30 mouse cellular contexts compared by ENCODE assay signal in genomic region chr6:134434044-134434443, GRCm38 (mm10). TPM values are rescaled to one million over a fixed set of nuclear protein-coding genes. Genes with fewer than 3 reads are reported as not detected.
DNase-seq lines count a peak whose midpoint lies in the region; ATAC-seq and TF ChIP-seq lines count a peak whose summit lies in the region.
"Had no signal": no experiment of that assay in that cellular context is flagged by ENCODE, and none has a peak within 500 bp of the region (broad histone marks: within the 10 kb centered on the region; RNA-seq: fewer than 3 reads in every experiment).

No protein-coding gene starts in this region.

- DNase-seq in embryonic facial prominence, embryonic 10.5 days (ENCODE audit: low spot score): no peak
- DNase-seq in heart, adult 11 months: peak; percentile 94
- peak; percentile 61 to 62 for DNase-seq in heart, adult 9 months (ENCODE audit: low spot score in 2 of 2)
- DNase-seq in heart, postnatal 25 days (ENCODE audit: low spot score): no peak
- DNase-seq in Patski (ENCODE audit: low read depth, low spot score): peak; percentile 37
- DNase-seq in right cerebral cortex, postnatal 4 days: no peak
- DNase-seq: adrenal gland, adult 8-10 months; adrenal gland, postnatal 36 days; cerebellum, adult 18-20 months; cerebellum, adult 9-10 months; cerebellum, postnatal 14 days; gastrocnemius, postnatal 36 days; kidney, adult 11 months; kidney, adult 8-10 months had no signal

- no peak for TF ChIP-seq CTCF in Patski (IDR thresholded peaks at IDR 0.05)

- CTCF ChIA-PET in Patski (lab: Charles Lee): interaction anchor here (0.9 to 2.3 kb wide), 7 partner anchors 9 to 184 kb away, joined by 3 to 8 read pairs (median 4); no protein-coding TSS in a partner anchor

- POLR2A ChIA-PET in Patski (lab: Charles Lee): no interaction called here

- peaks cover 16% of the 10 kb centered on the region for H3K4me1 ChIP-seq in embryonic facial prominence, embryonic 12.5 days
- H3K4me1 ChIP-seq in embryonic facial prominence, embryonic 10.5 days: peaks cover 26% of the 10 kb centered on the region
- no peaks in the 10 kb centered on the region for H3K4me1 ChIP-seq in heart, embryonic 11.5 days (ENCODE audit: control insufficient read depth, insufficient read depth, low read length)
- H3K4me1 ChIP-seq: intestine, embryonic 15.5 days had no signal

- no peaks in the 10 kb centered on the region for H3K27me3 ChIP-seq in embryonic facial prominence, embryonic 12.5 days
- no peaks in the 10 kb centered on the region for H3K27me3 ChIP-seq in embryonic facial prominence, embryonic 10.5 days (replicated peaks; ENCODE audit: low read depth, poor library complexity, severe bottlenecking)
- no peaks in the 10 kb centered on the region for H3K27me3 ChIP-seq in heart, embryonic 11.5 days (ENCODE audit: control insufficient read depth, insufficient read depth, low read length)
- no peaks in the 10 kb centered on the region for H3K27me3 ChIP-seq in Patski
- H3K27me3 ChIP-seq: embryonic facial prominence, embryonic 13.5 days; forebrain, embryonic 13.5 days; heart, embryonic 15.5 days; intestine, embryonic 15.5 days; kidney, embryonic 15.5 days had no signal

- 0 out of 2 replicates have a peak overlapping the region, but pooled peaks have one; percentile 11 for H3K27ac ChIP-seq in embryonic facial prominence, embryonic 12.5 days
- no peak overlapping the region for H3K27ac ChIP-seq in embryonic facial prominence, embryonic 10.5 days (replicated peaks)
- H3K27ac ChIP-seq in heart, embryonic 11.5 days (ENCODE audit: low read depth, low read length): no peak overlapping the region
- H3K27ac ChIP-seq: embryonic facial prominence, embryonic 13.5 days; forebrain, embryonic 10.5 days; forebrain, embryonic 13.5 days; heart, adult 2 months; heart, embryonic 15.5 days; hindbrain, embryonic 10.5 days; hindbrain, embryonic 13.5 days; intestine, embryonic 15.5 days; kidney, embryonic 15.5 days had no signal

- no peak overlapping the region for H3K9ac ChIP-seq in embryonic facial prominence, embryonic 12.5 days
- no peak overlapping the region for H3K9ac ChIP-seq in heart, embryonic 11.5 days (ENCODE audit: low read depth, low read length)
- H3K9ac ChIP-seq: embryonic facial prominence, embryonic 13.5 days; forebrain, embryonic 13.5 days; heart, embryonic 15.5 days; hindbrain, embryonic 13.5 days; intestine, embryonic 15.5 days; kidney, embryonic 15.5 days had no signal

- intact Hi-C loops in heart, postnatal 25 days (cut with DNase I): no loop called here

- ATAC-seq in embryonic facial prominence, embryonic 12.5 days (ENCODE audit: insufficient number of reproducible peaks, insufficient read depth, low FRiP score, low TSS enrichment): no peak
- ATAC-seq in heart, embryonic 11.5 days (replicated peaks; ENCODE audit: insufficient number of reproducible peaks, low FRiP score, low TSS enrichment): no peak
- ATAC-seq in Patski: no peak
- ATAC-seq: activated CD4-positive, CD25-positive, alpha-beta regulatory T cell, adult 4 months; forebrain, embryonic 13.5 days; forebrain, embryonic 16.5 days; hindbrain, embryonic 16.5 days; intestine, embryonic 15.5 days had no signal

- in situ Hi-C loops in Patski (cut with MboI; ENCODE audit: low pct_unique_long_range_greater_than_20kb): loop anchor here (5.0 kb wide), 1 partner anchor 173 kb away; no protein-coding TSS in a partner anchor

- no peaks in the 10 kb centered on the region for H3K9me3 ChIP-seq in embryonic facial prominence, embryonic 12.5 days
- H3K9me3 ChIP-seq in embryonic facial prominence, embryonic 10.5 days: no peaks in the 10 kb centered on the region
- H3K9me3 ChIP-seq in heart, embryonic 11.5 days (replicated peaks; ENCODE audit: control insufficient read depth, low read length): no peaks in the 10 kb centered on the region
- H3K9me3 ChIP-seq: embryonic facial prominence, embryonic 13.5 days; forebrain, embryonic 10.5 days; forebrain, embryonic 13.5 days; heart, embryonic 15.5 days; hindbrain, embryonic 10.5 days; hindbrain, embryonic 13.5 days; intestine, embryonic 15.5 days; kidney, embryonic 15.5 days had no signal

- no peak overlapping the region for H3K4me3 ChIP-seq in embryonic facial prominence, embryonic 12.5 days
- no peak overlapping the region for H3K4me3 ChIP-seq in embryonic facial prominence, embryonic 10.5 days
- H3K4me3 ChIP-seq in heart, embryonic 11.5 days (ENCODE audit: low read depth, low read length): no peak overlapping the region
- H3K4me3 ChIP-seq: embryonic facial prominence, embryonic 13.5 days; forebrain, embryonic 10.5 days; forebrain, embryonic 13.5 days; heart, adult 2 months; heart, embryonic 15.5 days; hindbrain, embryonic 10.5 days; hindbrain, embryonic 13.5 days; intestine, embryonic 15.5 days; kidney, embryonic 15.5 days had no signal

- no peak overlapping the region for H3K4me2 ChIP-seq in embryonic facial prominence, embryonic 12.5 days (replicated peaks)
- no peak overlapping the region for H3K4me2 ChIP-seq in heart, embryonic 11.5 days
- H3K4me2 ChIP-seq: embryonic facial prominence, embryonic 13.5 days; forebrain, embryonic 13.5 days; heart, embryonic 15.5 days; hindbrain, embryonic 13.5 days; intestine, embryonic 15.5 days; kidney, embryonic 15.5 days had no signal

- 61% methylated on average over 6 of the region's 6 CpGs for WGBS in embryonic facial prominence, embryonic 12.5 days
- 80% methylated on average over 6 of the region's 6 CpGs for WGBS in embryonic facial prominence, embryonic 10.5 days
- WGBS in heart, embryonic 11.5 days (ENCODE audit: insufficient replicate concordance): 79% methylated on average over 6 of the region's 6 CpGs

- H3K36me3 ChIP-seq in embryonic facial prominence, embryonic 12.5 days: no peaks in the 10 kb centered on the region
- no peaks in the 10 kb centered on the region for H3K36me3 ChIP-seq in embryonic facial prominence, embryonic 10.5 days (replicated peaks)
- no peaks in the 10 kb centered on the region for H3K36me3 ChIP-seq in heart, embryonic 11.5 days (ENCODE audit: control insufficient read depth, insufficient read depth, low read length)
- H3K36me3 ChIP-seq: embryonic facial prominence, embryonic 13.5 days; forebrain, embryonic 10.5 days; heart, embryonic 15.5 days; hindbrain, embryonic 10.5 days; hindbrain, embryonic 13.5 days; intestine, embryonic 15.5 days; kidney, embryonic 15.5 days had no signal

RNA-seq across cellular contexts. Expression of gene Bcl2l14, which starts 37.9 kb away (rescaled TPM):
- polyA plus RNA-seq in embryonic facial prominence, embryonic 12.5 days (2016; fragmentation: Nextera tagmentation; extraction: Ambion mirVana): 0.88 and 0.98 TPM in 2 replicates
- polyA plus RNA-seq in embryonic facial prominence, embryonic 10.5 days (2016; fragmentation: Nextera tagmentation; extraction: Ambion mirVana): 0.47 and 0.74 TPM in 2 replicates
- 0.11 and 0.45 TPM in 2 replicates for polyA plus RNA-seq in heart, embryonic 11.5 days (2014; fragmentation: Nextera tagmentation; extraction: Ambion mirVana)
- total RNA-seq in heart, postnatal 25 days (2021): not detected
- polyA plus RNA-seq in Patski (2021): not detected
- total RNA-seq: adrenal gland, postnatal 36 days; gastrocnemius, adult 8-10 months; gastrocnemius, postnatal 36 days; heart, adult 2 months; heart, postnatal 10 days had no signal
- polyA plus RNA-seq: forebrain, embryonic 13.5 days; forebrain, embryonic 16.5 days had no signal

Comparison
In these comparisons a context has a peak if more than half of its experiments do, and no peak if none do; other contexts are left out.
1. DNase-seq: peak in heart, adult 11 months (single experiment), heart, adult 9 months (2 of 2) and Patski (single experiment); none in embryonic facial prominence, embryonic 10.5 days (single experiment), heart, postnatal 25 days (single experiment) and right cerebral cortex, postnatal 4 days (single experiment).